Comparison of ENCODE assay signal across 8 mouse cellular contexts in the genomic region with DNA sequence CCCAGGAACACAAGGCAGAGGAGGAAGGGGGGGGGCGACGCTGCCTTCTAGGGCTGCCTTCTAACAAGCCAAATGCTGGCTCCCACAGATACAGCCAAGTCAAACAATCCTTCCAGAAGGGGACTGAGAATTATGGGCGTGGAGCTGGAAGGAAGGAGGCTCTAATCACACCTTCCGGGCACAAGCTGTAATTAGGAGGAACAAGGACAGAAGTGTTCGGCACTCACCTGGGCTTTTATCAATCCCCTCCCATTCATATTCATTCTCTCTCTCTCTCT. TPM values are rescaled to one million over a fixed set of nuclear protein-coding genes. Genes with fewer than 3 reads are reported as not detected.
DNase-seq lines count a peak whose midpoint lies in the region; ATAC-seq and TF ChIP-seq lines count a peak whose summit lies in the region.

No protein-coding gene starts in this region.

- no peak overlapping the region for H3K4me3 ChIP-seq in embryonic facial prominence, embryonic 11.5 days (ENCODE audit: low read depth, low read length)
- H3K4me3 ChIP-seq in hindbrain, postnatal 0 days (ENCODE audit: low read length): peak overlapping the region; percentile 13; the same call in 1 of the 2 replicates
- 0 out of 2 replicates have a peak overlapping the region, but pooled peaks have one; percentile 2 for H3K4me3 ChIP-seq in midbrain, embryonic 11.5 days (ENCODE audit: low read depth, low read length)

- DNase-seq in heart, adult 11 months: peak; percentile 95
- DNase-seq in heart, adult 8-10 months (ENCODE audit: low spot score): no peak
- no peak for DNase-seq in embryonic facial prominence, embryonic 11.5 days (ENCODE audit: low spot score)
- no peak for DNase-seq in hindbrain, postnatal 0 days (ENCODE audit: low spot score)
- DNase-seq in midbrain, embryonic 11.5 days (ENCODE audit: low spot score, missing footprints): peak; percentile 88
- no peak for DNase-seq in layer of hippocampus, adult 11-12 months (ENCODE audit: low spot score)
- DNase-seq in frontal cortex, postnatal 36 days (ENCODE audit: low spot score in 2 of 2): no peak
- DNase-seq in right cerebral cortex, postnatal 10 days (ENCODE audit: low spot score in 2 of 2): no peak

- no peaks in the 10 kb centered on the region for H3K9me3 ChIP-seq in embryonic facial prominence, embryonic 11.5 days (replicated peaks; ENCODE audit: control insufficient read depth, low read length)
- H3K9me3 ChIP-seq in hindbrain, postnatal 0 days (ENCODE audit: low read length): no peaks in the 10 kb centered on the region
- no peaks in the 10 kb centered on the region for H3K9me3 ChIP-seq in midbrain, embryonic 11.5 days (ENCODE audit: control insufficient read depth, low read length)

- H3K9ac ChIP-seq in embryonic facial prominence, embryonic 11.5 days (replicated peaks; ENCODE audit: low read length): no peak overlapping the region; the same call in 1 of the 2 replicates
- H3K9ac ChIP-seq in hindbrain, postnatal 0 days (replicated peaks; ENCODE audit: low read length): no peak overlapping the region
- no peak overlapping the region; the same call in 1 of the 2 replicates for H3K9ac ChIP-seq in midbrain, embryonic 11.5 days (ENCODE audit: low read length)

- 0 out of 2 replicates have a peak overlapping the region, but pooled peaks have one; percentile 28 for H3K27ac ChIP-seq in embryonic facial prominence, embryonic 11.5 days (replicated peaks; ENCODE audit: low read depth, low read length)
- peak overlapping the region; percentile 22; the same call in 1 of the 2 replicates for H3K27ac ChIP-seq in hindbrain, postnatal 0 days
- H3K27ac ChIP-seq in midbrain, embryonic 11.5 days (ENCODE audit: low read depth, low read length): no peak overlapping the region

- peak overlapping the region; percentile 42 for H3K4me2 ChIP-seq in embryonic facial prominence, embryonic 11.5 days (ENCODE audit: low read depth, low read length)
- peak overlapping the region; percentile 72 for H3K4me2 ChIP-seq in hindbrain, postnatal 0 days (ENCODE audit: low read depth, low read length)
- H3K4me2 ChIP-seq in midbrain, embryonic 11.5 days: peak overlapping the region; percentile 35

- no peaks in the 10 kb centered on the region; the same call in 1 of the 2 replicates for H3K36me3 ChIP-seq in embryonic facial prominence, embryonic 11.5 days (replicated peaks; ENCODE audit: control insufficient read depth, insufficient read depth, low read depth, low read length)
- H3K36me3 ChIP-seq in hindbrain, postnatal 0 days (ENCODE audit: insufficient read depth, low read length): no peaks in the 10 kb centered on the region
- H3K36me3 ChIP-seq in midbrain, embryonic 11.5 days (ENCODE audit: control insufficient read depth, insufficient read depth, low read length): no peaks in the 10 kb centered on the region

- no peak for ATAC-seq in embryonic facial prominence, embryonic 11.5 days (replicated peaks; ENCODE audit: insufficient number of reproducible peaks, low FRiP score, low TSS enrichment, low read depth)
- ATAC-seq in hindbrain, postnatal 0 days: no peak
- no peak for ATAC-seq in midbrain, embryonic 11.5 days (ENCODE audit: low FRiP score)

- H3K27me3 ChIP-seq in embryonic facial prominence, embryonic 11.5 days (ENCODE audit: control insufficient read depth, insufficient read depth, low read length): no peaks in the 10 kb centered on the region
- no peaks in the 10 kb centered on the region for H3K27me3 ChIP-seq in hindbrain, postnatal 0 days (ENCODE audit: insufficient read depth, low read length)
- no peaks in the 10 kb centered on the region for H3K27me3 ChIP-seq in midbrain, embryonic 11.5 days (ENCODE audit: control insufficient read depth, insufficient read depth, low read length)

- TF ChIP-seq CTCF in hindbrain, postnatal 0 days (IDR thresholded peaks at IDR 0.05; ENCODE audit: low read depth): no peak

- H3K4me1 ChIP-seq in embryonic facial prominence, embryonic 11.5 days (ENCODE audit: control insufficient read depth, insufficient read depth, low read length): peaks cover 30% of the 10 kb centered on the region
- H3K4me1 ChIP-seq in hindbrain, postnatal 0 days (ENCODE audit: insufficient read depth, low read length): peaks cover 46% of the 10 kb centered on the region
- H3K4me1 ChIP-seq in midbrain, embryonic 11.5 days (ENCODE audit: control insufficient read depth, insufficient read depth, low read length): peaks cover 67% of the 10 kb centered on the region

- 14% methylated on average over 5 of the region's 5 CpGs for WGBS in embryonic facial prominence, embryonic 11.5 days
- 13% methylated on average over 4 of the region's 5 CpGs for WGBS in hindbrain, postnatal 0 days
- WGBS in midbrain, embryonic 11.5 days: 13% methylated on average over 5 of the region's 5 CpGs

RNA-seq across cellular contexts. Expression of gene Vgll4, which starts 53.1 kb away (rescaled TPM):
- total RNA-seq in heart, adult 8-10 months (2022): 10 to 100 TPM; 19.9 to 23.5 (median 21.4) TPM
- polyA plus RNA-seq in embryonic facial prominence, embryonic 11.5 days (2014; fragmentation: Nextera tagmentation; extraction: Ambion mirVana): 58.9 and 68.2 TPM in 2 replicates
- total RNA-seq in hindbrain, postnatal 0 days (2014; rRNA removed): 85.4 and 88.5 TPM in 2 replicates
- polyA plus RNA-seq in hindbrain, postnatal 0 days (2015; fragmentation: Nextera tagmentation; extraction: Ambion mirVana): 49.4 and 53.2 TPM in 2 replicates
- polyA plus RNA-seq in midbrain, embryonic 11.5 days (2014; fragmentation: Nextera tagmentation; extraction: Ambion mirVana): 48.6 and 54.8 TPM in 2 replicates

Comparison
In these comparisons a context has a peak if more than half of its experiments do, and no peak if none do; other contexts are left out.
1. DNase-seq: peak in heart, adult 11 months (single experiment) and midbrain, embryonic 11.5 days (single experiment); none in heart, adult 8-10 months (single experiment), embryonic facial prominence, embryonic 11.5 days (single experiment), hindbrain, postnatal 0 days (single experiment), layer of hippocampus, adult 11-12 months (single experiment), frontal cortex, postnatal 36 days (0 of 2) and right cerebral cortex, postnatal 10 days (0 of 2).
2. Peak in every context shown above with its lines, with median percentiles within 50 percentile points of each other: H3K4me2 ChIP-seq.